Mouse (Mus musculus) thymus, postnatal 14 days (tissue): ENCODE measurements around the gene Aloxe3.

Source experiments
- DNase-seq: peaks from one replicate; pipeline ENCODE4 v3.0.0; 2021

The Aloxe3 gene

GRCm38 (mm10) chr11:69125041-69125851 lies 450 bp upstream of the Aloxe3 start:
- peak; percentile 83 for DNase-seq

GRCm38 (mm10) chr11:69125919-69126705 lies 416 bp downstream of the Aloxe3 start:
- peak; percentile 30 for DNase-seq

- no peak for DNase-seq
These were observed 1.0 kb downstream of the Aloxe3 start for GRCm38 (mm10) chr11:69126706-69127095.

GRCm38 (mm10) chr11:69128426-69129122 lies 2.9 kb downstream of the Aloxe3 start:
- no peak for DNase-seq

GRCm38 (mm10) chr11:69133566-69133922 lies 7.8 kb downstream of the Aloxe3 start:
- DNase-seq: no peak

GRCm38 (mm10) chr11:69133923-69134621 lies 8.4 kb downstream of the Aloxe3 start:
- peak; percentile 70 for DNase-seq

- no peak for DNase-seq
These were observed 8.9 kb downstream of the Aloxe3 start for GRCm38 (mm10) chr11:69134622-69134968.

- DNase-seq: no peak
These were observed 9.7 kb downstream of the Aloxe3 start for GRCm38 (mm10) chr11:69135361-69135760.

GRCm38 (mm10) chr11:69147546-69147945 lies 21.9 kb downstream of the Aloxe3 start:
- DNase-seq: no peak

- DNase-seq: no peak
These were observed 22.8 kb downstream of the Aloxe3 start for GRCm38 (mm10) chr11:69148451-69148960.

GRCm38 (mm10) chr11:69149728-69150127 lies 24.0 kb downstream of the Aloxe3 start:
- no peak for DNase-seq

- DNase-seq: peak; percentile 83
These were observed 24.7 kb downstream of the Aloxe3 start for GRCm38 (mm10) chr11:69150444-69150843.

GRCm38 (mm10) chr11:69151004-69151403 lies 25.3 kb downstream of the Aloxe3 start:
- no peak for DNase-seq

GRCm38 (mm10) chr11:69153831-69154230 lies 28.1 kb downstream of the Aloxe3 start:
- no peak for DNase-seq

- no peak for DNase-seq
These were observed 29.7 kb downstream of the Aloxe3 start for GRCm38 (mm10) chr11:69155351-69155750.

GRCm38 (mm10) chr11:69156800-69157199 lies 31.1 kb downstream of the Aloxe3 start, which contains the start of gene Alox12b:
Alox12b (plus strand) TSS chr11:69156989.
- DNase-seq: no peak

- DNase-seq: no peak
These were observed 43.6 kb downstream of the Aloxe3 start for GRCm38 (mm10) chr11:69169313-69169712.

- DNase-seq: peak; percentile 44
These were observed 45.9 kb downstream of the Aloxe3 start for GRCm38 (mm10) chr11:69171626-69172025.

- DNase-seq: no peak
These were observed 46.9 kb downstream of the Aloxe3 start for GRCm38 (mm10) chr11:69172606-69173005.

GRCm38 (mm10) chr11:69174722-69175121 lies 49.0 kb downstream of the Aloxe3 start:
- no peak for DNase-seq

GRCm38 (mm10) chr11:69178525-69178924 lies 52.8 kb downstream of the Aloxe3 start:
- DNase-seq: no peak

- DNase-seq: no peak
These were observed 53.8 kb downstream of the Aloxe3 start for GRCm38 (mm10) chr11:69179512-69179911.

GRCm38 (mm10) chr11:69180120-69180519 lies 54.4 kb downstream of the Aloxe3 start:
- DNase-seq: peak; percentile 15
